Mouse (Mus musculus) kidney, postnatal 25 days (tissue): ENCODE results near the gene Gm49380.
"Not testable (repeated sequence)": the region's sequence is repeated elsewhere in the genome, so short reads cannot be mapped to it uniquely, and the experiment has no call there.

ENCODE experiments used
- DNase-seq, 2 experiments: peaks; one replicate each; pipeline ENCODE4 v3.0.0; 2021; ENCODE audit warnings: mixed read lengths in 2 of 2

Gene Gm49380

GRCm38 (mm10) chr9:44125026-44125425 lies 11.7 kb upstream of the Gm49380 start:
- DNase-seq, result peak in 1 of 2 experiments; percentile 53

- peak in 1 of 2 experiments; percentile 41 for DNase-seq
Measured at GRCm38 (mm10) chr9:44124317-44124716, 11.0 kb upstream of the Gm49380 start.

GRCm38 (mm10) chr9:44119948-44120465 lies 6.7 kb upstream of the Gm49380 start:
- no peak for DNase-seq

GRCm38 (mm10) chr9:44119011-44119410 lies 5.7 kb upstream of the Gm49380 start:
- DNase-seq, result peak; percentile 54 to 71

- no peak for DNase-seq
Measured at GRCm38 (mm10) chr9:44116182-44116581, 2.9 kb upstream of the Gm49380 start.

GRCm38 (mm10) chr9:44115599-44115998 lies 2.3 kb upstream of the Gm49380 start:
- DNase-seq, result no peak

GRCm38 (mm10) chr9:44114453-44114852 lies 1.2 kb upstream of the Gm49380 start:
- DNase-seq, result peak in 1 of 2 experiments; percentile 56

GRCm38 (mm10) chr9:44111909-44112308 lies 1.4 kb downstream of the Gm49380 start:
- not testable (repeated sequence) for DNase-seq

- DNase-seq, result peak; percentile 82 to 88
Measured at GRCm38 (mm10) chr9:44109360-44110095, 3.8 kb downstream of the Gm49380 start.

GRCm38 (mm10) chr9:44108269-44109055 lies 4.8 kb downstream of the Gm49380 start:
- no peak for DNase-seq

- DNase-seq, result peak; percentile 63 to 68
Measured at GRCm38 (mm10) chr9:44107557-44108179, 5.6 kb downstream of the Gm49380 start.

GRCm38 (mm10) chr9:44107110-44107509 lies 6.2 kb downstream of the Gm49380 start, which contains the start of gene C1qtnf5:
Gene C1qtnf5 (plus strand): TSS chr9:44107245.
- DNase-seq, result peak; percentile 89 to 91

GRCm38 (mm10) chr9:44106596-44106995 lies 6.7 kb downstream of the Gm49380 start:
- DNase-seq, result no peak

- no peak for DNase-seq
Measured at GRCm38 (mm10) chr9:44106182-44106581, 7.1 kb downstream of the Gm49380 start.

GRCm38 (mm10) chr9:44105781-44106180 lies 7.5 kb downstream of the Gm49380 start:
- no peak for DNase-seq

- DNase-seq, result no peak
Measured at GRCm38 (mm10) chr9:44104881-44105280, 8.4 kb downstream of the Gm49380 start.

GRCm38 (mm10) chr9:44101490-44101889 lies 11.8 kb downstream of the Gm49380 start, which contains the start of gene Mfrp:
Gene Mfrp (plus strand): TSS chr9:44101729.
- no peak for DNase-seq

- DNase-seq, result peak in 1 of 2 experiments; percentile 82
Measured at GRCm38 (mm10) chr9:44096536-44096935, 16.8 kb downstream of the Gm49380 start.

- peak in 1 of 2 experiments; percentile 56 for DNase-seq
Measured at GRCm38 (mm10) chr9:44095781-44096180, 17.5 kb downstream of the Gm49380 start.

GRCm38 (mm10) chr9:44094737-44095136 lies 18.6 kb downstream of the Gm49380 start:
- DNase-seq, result peak in 1 of 2 experiments; percentile 31

GRCm38 (mm10) chr9:44093612-44094503 lies 19.4 kb downstream of the Gm49380 start:
- DNase-seq, result peak; percentile 83 to 89
